Mouse (Mus musculus) ES-Bruce4 (cell line): ENCODE measurements at regions not wholly inside any gene's neighbourhood (a gene's known extent, or its start where the extent isn't known, plus 50 kb on each side); places are given as distances from the start of the nearest gene placed in this dataset.

Experiments
- H3K27ac ChIP-seq: 2 replicates; pipeline ENCODE4 v1.5.1; 2012; ENCODE audit warnings: low read length, inconsistent platforms; ENCODE audit not compliant: insufficient read depth
- H3K27me3 ChIP-seq: 2 replicates; pipeline ENCODE4 v1.6.1; 2012; ENCODE audit warnings: mild to moderate bottlenecking, low read length, inconsistent platforms; ENCODE audit not compliant: control insufficient read depth, poor library complexity, insufficient read depth, severe bottlenecking
- H3K36me3 ChIP-seq: 2 replicates; pipeline ENCODE4 v1.6.1; 2012; ENCODE audit warnings: inconsistent platforms, mild to moderate bottlenecking, low read length, moderate library complexity; ENCODE audit not compliant: control insufficient read depth, poor library complexity, insufficient read depth, severe bottlenecking
- H3K4me1 ChIP-seq: one replicate; pipeline ENCODE4 v1.8.1; 2011; ENCODE audit warnings: low read length; ENCODE audit not compliant: control insufficient read depth, insufficient read depth
- H3K4me3 ChIP-seq: 2 replicates; pipeline ENCODE4 v1.5.1; 2011; ENCODE audit warnings: low read depth, mild to moderate bottlenecking, low read length
- H3K9ac ChIP-seq: 2 replicates; pipeline ENCODE4 v1.6.1; 2012; ENCODE audit warnings: low read depth, mild to moderate bottlenecking, inconsistent platforms; ENCODE audit not compliant: poor library complexity, severe bottlenecking
- H3K9me3 ChIP-seq: replicated peaks from 2 replicates; pipeline ENCODE4 v1.6.1; 2012; ENCODE audit warnings: mild to moderate bottlenecking, low read length, inconsistent platforms; ENCODE audit not compliant: control insufficient read depth, poor library complexity, insufficient read depth, severe bottlenecking
- CTCF ChIP-seq: IDR thresholded peaks from one replicate; pipeline ENCODE4 v1.8.1; 2011; ENCODE audit warnings: low read depth, low read length
- EP300 ChIP-seq: IDR thresholded peaks from 2 replicates; pipeline ENCODE4 v1.6.1; 2011; ENCODE audit warnings: low read depth, low read length; ENCODE audit not compliant: insufficient read depth
- POLR2A ChIP-seq: IDR thresholded peaks from one replicate; pipeline ENCODE4 v1.8.1; 2011; ENCODE audit warnings: low read length; ENCODE audit not compliant: insufficient read depth

DNA sequence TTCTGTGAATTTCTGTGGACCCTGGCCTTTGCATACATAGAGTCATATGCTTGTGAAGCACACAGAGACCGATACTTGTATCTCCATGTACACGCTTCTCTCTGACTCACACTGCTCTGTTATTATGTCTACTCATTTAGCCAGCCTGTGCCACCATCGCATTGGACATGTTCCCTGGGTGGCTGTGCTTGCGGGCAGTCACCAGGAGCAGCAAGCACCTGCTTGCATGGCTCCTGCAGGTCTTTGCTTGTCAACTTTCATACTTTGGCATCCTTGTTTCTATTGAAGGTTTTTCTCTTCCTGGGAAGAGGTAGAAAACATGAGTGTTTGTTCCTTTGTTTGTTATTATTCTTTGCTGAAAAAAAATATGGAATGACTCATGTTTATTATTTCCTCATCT lies 136.1 kb upstream of the Ahr start:
- H3K9me3 ChIP-seq: no peaks in the 10 kb centered on the region
- H3K36me3 ChIP-seq: no peaks in the 10 kb centered on the region
- no peak overlapping the region for H3K27ac ChIP-seq
- H3K4me3 ChIP-seq: no peak overlapping the region
- H3K9ac ChIP-seq: no peak overlapping the region
- H3K4me1 ChIP-seq: no peaks in the 10 kb centered on the region
- no peaks in the 10 kb centered on the region for H3K27me3 ChIP-seq
- TF ChIP-seq CTCF (no peak), EP300 (no peak), POLR2A (no peak)

GRCm38 (mm10) chr12:35668716-35669115 lies 133.9 kb upstream of the Ahr start:
- Histone ChIP-seq H3K4me3 (no peak overlapping the region), H3K27me3 (no peaks in the 10 kb centered on the region), H3K9me3 (no peaks in the 10 kb centered on the region), H3K4me1 (no peaks in the 10 kb centered on the region), H3K27ac (no peak overlapping the region), H3K36me3 (no peaks in the 10 kb centered on the region), H3K9ac (no peak overlapping the region)
- TF ChIP-seq CTCF: no peak
- no peak for TF ChIP-seq EP300
- no peak for TF ChIP-seq POLR2A

DNA sequence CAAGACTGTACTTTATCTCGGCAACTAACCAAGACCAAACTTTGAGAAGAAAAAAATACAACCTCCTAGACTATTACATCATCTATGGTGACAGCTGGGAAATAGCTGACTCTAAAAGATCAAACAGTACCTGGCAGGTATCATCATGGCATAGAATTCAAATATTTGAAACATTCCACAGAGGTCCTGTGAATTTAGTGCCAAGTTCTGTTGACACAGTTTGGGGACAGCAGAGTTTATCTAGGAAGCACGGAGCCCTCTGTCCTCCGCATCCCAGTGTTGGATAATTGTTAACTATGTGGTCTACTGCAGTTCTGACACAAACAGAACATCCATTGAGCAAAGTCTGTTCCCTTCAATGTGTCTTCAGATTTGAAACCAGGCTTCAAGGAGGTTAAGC lies 132.9 kb upstream of the Ahr start:
- Histone ChIP-seq H3K4me3 (no peak overlapping the region), H3K9me3 (no peaks in the 10 kb centered on the region), H3K27me3 (no peaks in the 10 kb centered on the region), H3K27ac (no peak overlapping the region), H3K4me1 (no peaks in the 10 kb centered on the region), H3K36me3 (no peaks in the 10 kb centered on the region), H3K9ac (no peak overlapping the region)
- TF ChIP-seq CTCF: no peak
- no peak for TF ChIP-seq POLR2A
- TF ChIP-seq EP300: no peak

DNA sequence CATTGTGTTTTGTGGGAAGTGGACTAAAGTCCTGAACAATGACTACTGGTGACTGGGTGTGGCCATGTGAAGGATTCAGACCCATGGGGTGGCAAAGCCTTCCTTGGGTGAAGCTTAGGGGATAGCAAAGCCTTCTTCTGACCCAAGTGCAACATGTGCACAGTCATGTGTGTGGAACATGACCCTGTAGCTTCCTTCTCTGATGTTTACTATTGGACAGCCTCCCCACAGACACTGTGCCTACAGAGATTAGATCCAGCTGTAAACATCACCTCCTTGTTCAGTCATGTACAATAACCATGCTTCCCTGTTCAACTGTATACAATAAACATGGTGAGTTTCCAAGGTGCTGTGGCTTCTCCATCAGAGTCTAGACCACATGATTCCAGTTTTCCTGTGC lies 132.4 kb upstream of the Ahr start:
- H3K9ac ChIP-seq: no peak overlapping the region
- no peaks in the 10 kb centered on the region for H3K4me1 ChIP-seq
- H3K9me3 ChIP-seq: no peaks in the 10 kb centered on the region
- no peaks in the 10 kb centered on the region for H3K27me3 ChIP-seq
- H3K36me3 ChIP-seq: no peaks in the 10 kb centered on the region
- H3K4me3 ChIP-seq: no peak overlapping the region
- TF ChIP-seq CTCF (no peak), POLR2A (no peak), EP300 (no peak)
- no peak overlapping the region for H3K27ac ChIP-seq

DNA sequence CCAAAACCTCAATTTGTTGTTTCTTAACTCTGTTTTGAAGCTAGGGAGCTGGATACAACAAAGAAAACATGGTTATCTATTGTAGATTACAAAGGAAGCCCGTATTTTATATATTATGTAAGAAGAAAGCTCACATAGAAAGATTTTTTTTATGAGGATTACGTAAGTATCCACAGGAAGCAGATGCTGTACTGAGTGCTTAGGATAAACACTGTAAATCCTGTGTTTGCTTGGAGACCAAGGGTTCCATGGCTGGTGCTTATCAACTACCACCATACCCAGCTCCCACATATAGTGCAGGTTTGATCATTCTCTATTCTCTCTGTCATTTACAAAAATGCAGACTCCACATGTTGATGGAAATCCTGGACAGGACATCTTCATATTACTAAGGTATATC lies 131.2 kb upstream of the Ahr start:
- H3K27me3 ChIP-seq: no peaks in the 10 kb centered on the region

GRCm38 (mm10) chr12:35663062-35663461 lies 128.2 kb upstream of the Ahr start:
- no peak overlapping the region for H3K27ac ChIP-seq
- H3K27me3 ChIP-seq: no peaks in the 10 kb centered on the region
- H3K4me1 ChIP-seq: no peaks in the 10 kb centered on the region
- TF ChIP-seq EP300 (no peak), CTCF (no peak), POLR2A (no peak)
- H3K4me3 ChIP-seq: no peak overlapping the region
- H3K36me3 ChIP-seq: no peaks in the 10 kb centered on the region
- no peak overlapping the region for H3K9ac ChIP-seq
- H3K9me3 ChIP-seq: no peaks in the 10 kb centered on the region

More for the DNA sequence above, 131.2 kb upstream of the Ahr start:
- no peaks in the 10 kb centered on the region for H3K4me1 ChIP-seq
- no peaks in the 10 kb centered on the region for H3K9me3 ChIP-seq
- no peaks in the 10 kb centered on the region for H3K36me3 ChIP-seq
- no peak for TF ChIP-seq EP300
- no peak for TF ChIP-seq POLR2A
- TF ChIP-seq CTCF: no peak
- no peak overlapping the region for H3K9ac ChIP-seq
- H3K27ac ChIP-seq: no peak overlapping the region
- no peak overlapping the region for H3K4me3 ChIP-seq
